Comparison of ENCODE assay signal across 9 mouse cellular contexts in genomic region chr6:145088451-145089113, GRCm38 (mm10). TPM values are rescaled to one million over a fixed set of nuclear protein-coding genes. Genes with fewer than 3 reads are reported as not detected.
DNase-seq lines count a peak whose midpoint lies in the region; ATAC-seq lines count a peak whose summit lies in the region.
"Had no signal": no experiment of that assay in that cellular context is flagged by ENCODE, and none has a peak within 500 bp of the region (broad histone marks: within the 10 kb centered on the region; RNA-seq: fewer than 3 reads in every experiment).

No protein-coding gene starts in this region.

- DNase-seq in gastrocnemius, adult 18-20 months (ENCODE audit: low spot score): peak; percentile 5
- no peak for DNase-seq in gastrocnemius, postnatal 10 days
- DNase-seq in liver, embryonic 11.5 days (ENCODE audit: low spot score): no peak
- no peak for DNase-seq in liver
- DNase-seq in adrenal gland, postnatal 25 days: no peak
- no peak for DNase-seq in ovary, postnatal 10 days (ENCODE audit: low spot score)

- WGBS in liver, embryonic 11.5 days: 45% methylated on average over 4 of the region's 4 CpGs

- no peak overlapping the region for H3K9ac ChIP-seq in liver, embryonic 11.5 days (ENCODE audit: low read depth, low read length)
- H3K9ac ChIP-seq: lung, embryonic 15.5 days had no signal

- no peak overlapping the region for H3K4me3 ChIP-seq in liver, embryonic 11.5 days (ENCODE audit: low read depth, low read length)
- H3K4me3 ChIP-seq: lung, embryonic 15.5 days had no signal

- 0 out of 2 replicates have a peak, but pooled peaks have one; percentile 2 for ATAC-seq in liver, embryonic 11.5 days (replicated peaks; ENCODE audit: low FRiP score)
- peak; percentile 32 for ATAC-seq in CD4-positive, CD25-positive, alpha-beta regulatory T cell, adult 4 months
- peak; percentile 41 for ATAC-seq in inflammation-experienced regulatory T-cells, adult 6 months

- no peak overlapping the region for H3K4me2 ChIP-seq in liver, embryonic 11.5 days
- H3K4me2 ChIP-seq: lung, embryonic 15.5 days had no signal

- H3K36me3 ChIP-seq in liver, embryonic 11.5 days (ENCODE audit: control insufficient read depth, insufficient read depth, low read length): no peaks in the 10 kb centered on the region
- H3K36me3 ChIP-seq: lung, embryonic 15.5 days had no signal

- no peaks in the 10 kb centered on the region for H3K27me3 ChIP-seq in liver, embryonic 11.5 days (replicated peaks; ENCODE audit: control insufficient read depth, insufficient read depth, low read length)
- H3K27me3 ChIP-seq: lung, embryonic 15.5 days had no signal

- H3K4me1 ChIP-seq in liver, embryonic 11.5 days (replicated peaks; ENCODE audit: control insufficient read depth, insufficient read depth, low read length): peaks cover 4% of the 10 kb centered on the region; the same call in 1 of the 2 replicates
- H3K4me1 ChIP-seq: lung, embryonic 15.5 days had no signal

- no peaks in the 10 kb centered on the region for H3K9me3 ChIP-seq in liver, embryonic 11.5 days (ENCODE audit: control insufficient read depth, low read length)
- H3K9me3 ChIP-seq: lung, embryonic 15.5 days had no signal

- no peak overlapping the region; the same call in 1 of the 2 replicates for H3K27ac ChIP-seq in liver, embryonic 11.5 days (ENCODE audit: low read depth, low read length)
- H3K27ac ChIP-seq: lung, embryonic 15.5 days had no signal

RNA-seq across cellular contexts. Expression of gene Bcat1, which starts 12.6 kb away (rescaled TPM):
- total RNA-seq in gastrocnemius, adult 18-20 months (2021): under 1 TPM; 0.53 to 0.64 TPM
- 10 to 100 TPM; 12.3 to 16.6 TPM for total RNA-seq in gastrocnemius, postnatal 10 days (2021)
- 5.0 and 6.0 TPM in 2 replicates for polyA plus RNA-seq in liver, embryonic 11.5 days (2014; fragmentation: Nextera tagmentation; extraction: Ambion mirVana)
- 10 to 100 TPM in 1 of 2 experiments, 1 to 10 TPM in 1; 9.3 to 10.4 TPM for polyA plus RNA-seq in CD4-positive, CD25-positive, alpha-beta regulatory T cell, adult 4 months (2017; shearing (Covaris generic))
- 10 to 100 TPM; 13.7 to 17.8 (median 14.5) TPM for polyA plus RNA-seq in inflammation-experienced regulatory T-cells, adult 6 months (2017; shearing (Covaris generic))
- total RNA-seq in adrenal gland, postnatal 25 days (2021): 13.4 and 15.8 TPM in 2 replicates

RNA-seq across cellular contexts. Expression of gene Lrmp, which starts 26.9 kb away (rescaled TPM):
- under 1 TPM; 0.37 to 0.55 TPM for total RNA-seq in gastrocnemius, adult 18-20 months (2021)
- total RNA-seq in gastrocnemius, postnatal 10 days (2021): 1 to 10 TPM; 1.2 to 4.1 TPM
- polyA plus RNA-seq in liver, embryonic 11.5 days (2014; fragmentation: Nextera tagmentation; extraction: Ambion mirVana): 27.1 and 28.8 TPM in 2 replicates
- 100 to 1,000 TPM; 157 to 238 TPM for polyA plus RNA-seq in CD4-positive, CD25-positive, alpha-beta regulatory T cell, adult 4 months (2017; shearing (Covaris generic))
- 100 to 1,000 TPM; 106 to 181 (median 125) TPM for polyA plus RNA-seq in inflammation-experienced regulatory T-cells, adult 6 months (2017; shearing (Covaris generic))
- 2.4 and 4.9 TPM in 2 replicates for total RNA-seq in adrenal gland, postnatal 25 days (2021)
